Mouse (Mus musculus) thymus, postnatal 4 days (tissue): ENCODE measurements around the gene Kidins220.

Experiments
- DNase-seq: peaks from one replicate; pipeline ENCODE4 v3.0.0; 2021

The Kidins220 gene

DNA sequence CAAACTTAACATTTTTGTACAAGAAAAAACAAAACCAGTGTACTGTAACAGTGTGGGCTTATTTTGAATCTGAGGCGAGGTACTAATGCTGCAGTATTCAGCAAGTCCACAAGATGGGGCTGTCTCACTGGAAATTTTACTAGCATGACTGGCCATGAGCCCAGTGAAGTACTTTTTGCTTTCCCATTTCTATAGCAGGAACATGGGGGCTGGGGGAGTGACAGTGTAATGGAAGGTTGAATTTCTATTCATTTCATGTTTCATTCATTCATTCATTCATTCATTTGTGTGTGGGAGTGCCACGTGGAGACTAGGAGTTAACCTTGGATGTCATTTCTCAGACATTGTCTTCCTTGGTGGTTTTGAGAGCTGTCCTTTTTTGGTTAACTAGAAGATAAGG lies 52.7 kb downstream of the Kidins220 start:
- DNase-seq: peak; percentile 67

DNA sequence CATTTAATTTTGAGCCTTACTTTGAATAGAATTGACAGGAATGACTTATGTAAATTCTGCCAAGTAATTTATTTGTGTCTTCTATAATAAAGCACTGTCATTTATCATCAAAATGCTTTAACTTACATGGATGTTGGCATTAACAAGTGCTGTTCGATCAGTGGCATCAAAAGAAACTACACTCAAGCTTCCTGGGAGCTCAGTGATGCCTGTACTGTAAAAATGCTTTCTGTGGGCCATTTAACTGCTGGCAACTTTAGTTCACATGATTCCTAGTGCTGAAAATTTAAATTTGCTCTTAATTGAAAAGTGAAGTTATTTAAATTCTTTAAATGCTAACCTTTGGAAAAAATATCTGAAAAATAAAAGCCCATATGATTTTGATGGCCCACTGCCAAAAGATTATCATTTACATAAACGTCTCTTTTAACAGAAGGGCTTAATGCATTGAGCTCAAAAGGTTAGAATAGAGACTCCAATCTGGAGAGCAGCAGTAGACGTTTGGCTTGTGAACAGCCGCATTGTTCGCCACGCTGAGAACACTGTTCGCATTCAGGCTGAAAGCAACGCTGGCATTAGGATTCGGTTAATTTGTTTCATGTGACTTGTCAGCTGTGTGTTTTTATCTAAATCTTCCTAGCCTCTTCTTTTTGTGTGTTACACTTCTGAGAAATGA lies 59.1 kb downstream of the Kidins220 start:
- DNase-seq: no peak

DNA sequence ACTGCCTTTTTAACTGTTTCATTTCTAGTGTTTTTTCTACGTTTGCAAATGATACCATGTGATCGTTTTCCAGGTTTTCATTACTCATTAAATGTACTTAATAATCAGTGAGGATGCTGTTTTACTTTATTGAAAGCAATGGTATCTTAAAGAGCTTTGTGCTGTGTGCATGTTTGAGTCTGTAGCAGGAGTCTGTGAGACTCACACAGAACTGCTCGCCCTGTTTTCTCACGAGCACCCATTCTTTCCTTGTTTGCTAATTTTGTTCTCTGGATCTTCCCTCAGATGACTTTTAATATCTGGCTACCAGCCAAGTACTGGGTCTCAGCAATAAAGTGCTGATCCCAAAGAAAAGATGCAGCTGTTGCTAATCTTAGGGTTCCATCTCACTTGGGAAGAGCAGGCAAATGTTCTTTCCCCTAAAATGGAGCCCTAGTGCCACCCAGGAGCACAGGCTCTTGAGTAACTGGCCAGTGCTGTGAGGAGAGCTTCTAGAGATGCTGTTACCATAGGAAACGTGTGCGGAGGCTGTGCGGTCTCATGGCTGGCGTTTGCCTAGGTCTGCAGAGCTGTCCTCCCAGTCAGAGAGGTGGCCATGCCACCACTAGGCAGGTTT lies 59.7 kb downstream of the Kidins220 start:
- DNase-seq: no peak

DNA sequence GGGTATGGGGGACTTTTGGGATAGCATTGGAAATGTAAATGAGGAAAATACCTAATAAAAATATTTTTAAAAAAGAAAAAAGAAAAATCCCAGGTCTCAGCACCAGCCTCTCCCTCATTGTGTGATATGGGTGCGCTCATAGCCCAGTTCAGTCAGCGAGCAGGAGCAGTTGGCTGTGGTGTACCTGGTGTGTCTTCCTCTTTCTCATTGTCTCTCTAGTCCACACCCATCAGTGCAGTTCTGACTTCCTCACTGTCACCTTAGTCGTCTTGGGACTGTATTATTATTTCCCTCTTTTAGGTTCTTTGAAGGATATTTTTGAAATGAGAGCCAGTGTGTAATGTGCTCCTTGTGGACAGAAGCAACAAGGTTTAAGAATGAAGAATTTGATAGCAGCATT lies 61.3 kb downstream of the Kidins220 start:
- no peak for DNase-seq

DNA sequence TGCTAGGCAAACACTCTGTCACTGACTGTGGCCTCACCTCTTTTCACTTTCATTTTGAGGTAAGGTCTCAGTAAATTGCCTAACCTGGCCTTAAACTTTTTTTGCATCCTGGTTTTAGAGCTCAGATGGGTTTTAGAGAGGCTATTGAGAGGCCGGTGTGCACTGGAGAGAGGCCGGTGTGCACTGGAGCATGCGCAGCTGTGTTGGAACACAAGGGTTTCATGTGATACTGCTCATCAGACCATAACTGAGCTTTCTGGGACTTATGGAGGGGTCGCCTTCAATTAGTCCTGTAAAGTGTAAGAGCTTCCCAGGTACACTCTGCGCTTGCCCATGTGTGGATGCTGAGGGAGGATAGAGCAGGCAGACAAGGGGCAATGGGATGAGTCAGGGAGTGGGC lies 62.5 kb downstream of the Kidins220 start:
- DNase-seq: no peak

DNA sequence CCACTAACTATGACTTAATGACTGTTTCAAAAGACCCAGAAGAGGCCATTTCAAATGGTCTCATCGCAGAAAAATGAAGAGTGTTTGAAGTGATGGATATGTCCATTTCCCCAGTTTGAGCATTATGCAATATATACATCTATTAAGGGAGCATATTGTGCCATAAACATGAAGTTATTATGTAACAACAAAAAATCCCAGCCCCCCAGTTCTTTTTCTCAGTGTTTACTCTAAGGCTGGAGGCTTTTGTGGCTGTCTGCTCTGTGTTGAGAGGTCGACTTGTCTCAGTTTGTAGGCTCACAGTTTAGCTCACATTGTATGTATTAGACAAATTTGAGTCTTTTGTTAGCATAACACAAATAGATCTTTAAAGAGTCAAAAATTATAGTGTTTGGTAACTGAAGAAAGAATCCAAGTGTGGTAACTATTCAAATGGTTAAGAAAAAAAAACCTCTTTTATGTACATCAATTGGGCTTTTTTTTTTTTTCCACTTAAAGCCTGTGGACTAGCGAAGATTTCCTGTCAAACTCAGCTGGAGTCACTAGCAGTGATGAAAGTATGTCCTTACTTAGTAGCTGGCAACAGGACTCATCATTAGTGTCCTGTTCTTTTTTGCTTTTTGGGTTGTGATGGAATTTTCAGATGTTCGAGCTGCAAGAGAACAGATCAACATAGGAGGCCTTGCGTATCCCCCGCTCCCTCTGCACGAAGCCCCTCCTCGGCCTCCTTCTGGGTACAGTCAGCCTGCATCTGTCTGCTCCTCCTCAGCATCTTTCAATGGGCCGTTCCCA lies 63.2 kb downstream of the Kidins220 start:
- no peak for DNase-seq

DNA sequence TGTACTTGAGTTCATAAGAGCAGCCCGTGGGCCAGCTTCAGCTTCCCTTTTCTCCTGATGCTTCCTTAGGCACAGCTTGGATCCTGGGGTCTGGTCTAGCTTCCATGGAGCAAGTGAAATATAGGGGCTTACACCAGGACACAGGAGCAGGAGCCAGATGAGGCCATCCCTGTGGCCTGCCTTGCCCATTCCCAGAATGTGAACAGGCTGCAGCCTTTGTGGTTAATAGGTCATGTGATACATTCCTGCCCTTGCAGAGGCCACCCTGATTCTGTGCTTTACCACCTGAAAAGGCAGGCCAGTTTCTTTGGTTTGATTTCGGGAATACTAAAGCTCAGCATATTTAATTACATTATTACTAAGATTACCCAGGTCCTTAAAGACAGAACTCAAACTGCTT lies 69.3 kb downstream of the Kidins220 start:
- no peak for DNase-seq

DNA sequence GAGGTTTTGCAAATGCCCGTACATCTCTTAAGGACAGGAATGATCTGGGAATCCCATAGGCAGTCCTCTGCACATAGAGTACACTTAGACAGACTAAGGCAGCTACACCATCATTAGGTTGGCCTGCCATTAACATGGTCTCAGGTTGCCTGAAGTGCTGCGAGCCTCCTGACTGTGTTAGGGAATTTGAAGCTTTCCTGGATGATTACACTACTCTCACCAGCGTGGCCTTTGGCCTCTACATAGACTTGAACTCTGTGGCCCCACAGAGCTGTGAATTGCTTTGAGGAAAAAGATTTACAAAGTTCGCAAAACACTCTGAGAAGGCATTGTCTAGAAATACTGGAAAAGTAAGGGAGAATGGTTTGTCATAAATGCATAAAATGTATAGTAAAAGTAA lies 69.9 kb downstream of the Kidins220 start:
- no peak for DNase-seq

DNA sequence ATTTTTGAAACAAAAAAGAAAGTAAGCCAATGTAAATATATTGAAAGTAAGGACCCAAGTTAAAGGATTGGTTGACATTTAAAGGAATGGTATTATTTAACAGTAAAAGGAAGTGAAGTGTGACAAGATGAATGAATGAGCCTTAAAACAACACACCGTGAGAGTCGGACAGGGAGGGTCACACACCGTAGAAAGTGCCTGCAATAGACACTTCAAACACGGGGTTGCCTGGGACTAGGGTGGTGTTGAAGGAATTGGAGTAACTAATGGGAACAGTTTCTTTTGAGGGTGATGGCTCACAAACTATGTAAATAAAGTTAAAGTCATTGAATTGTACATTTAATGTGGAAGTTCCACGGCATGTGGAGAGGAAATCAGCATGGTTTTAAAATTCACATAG lies 74.5 kb downstream of the Kidins220 start:
- DNase-seq: no peak

DNA sequence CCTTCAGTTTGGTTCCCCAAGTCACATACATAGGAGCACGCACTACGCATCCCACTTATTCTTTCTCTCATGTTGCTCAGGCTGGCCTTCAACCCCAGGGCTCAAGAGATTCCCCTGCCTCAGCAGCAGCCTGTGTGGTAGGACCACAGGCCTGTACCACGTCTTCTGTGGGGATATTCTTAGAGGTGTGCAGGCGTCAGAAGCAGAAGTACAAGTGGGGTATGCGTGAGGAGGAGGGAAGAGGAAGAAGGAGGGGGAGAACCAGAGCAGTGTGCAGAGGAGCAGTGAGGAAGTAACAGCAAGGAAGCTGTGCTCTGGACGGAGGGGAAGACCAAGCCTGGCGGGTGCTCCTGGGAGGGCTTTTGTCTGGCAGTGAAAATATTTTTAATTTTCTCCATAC lies 79.8 kb downstream of the Kidins220 start:
- DNase-seq: no peak

DNA sequence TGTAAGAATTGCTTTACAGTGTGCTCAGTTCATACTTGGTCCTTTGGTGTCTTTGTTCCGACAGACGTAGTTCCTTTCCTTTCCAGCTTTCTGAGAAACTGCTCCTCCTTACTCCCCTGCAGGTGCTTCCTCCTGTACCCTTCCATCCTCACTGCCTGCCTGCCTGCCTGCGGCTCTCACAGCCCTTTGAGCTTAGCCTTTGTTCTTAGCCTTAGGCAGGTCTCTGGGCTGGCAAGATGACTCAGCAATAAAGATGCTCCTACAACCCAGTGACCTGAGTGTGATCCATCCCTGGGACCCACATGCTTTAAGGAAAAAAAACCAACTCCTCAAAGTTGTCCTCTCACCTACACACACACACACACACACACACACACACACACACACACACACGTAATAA lies 80.2 kb downstream of the Kidins220 start:
- peak; percentile 45 for DNase-seq

DNA sequence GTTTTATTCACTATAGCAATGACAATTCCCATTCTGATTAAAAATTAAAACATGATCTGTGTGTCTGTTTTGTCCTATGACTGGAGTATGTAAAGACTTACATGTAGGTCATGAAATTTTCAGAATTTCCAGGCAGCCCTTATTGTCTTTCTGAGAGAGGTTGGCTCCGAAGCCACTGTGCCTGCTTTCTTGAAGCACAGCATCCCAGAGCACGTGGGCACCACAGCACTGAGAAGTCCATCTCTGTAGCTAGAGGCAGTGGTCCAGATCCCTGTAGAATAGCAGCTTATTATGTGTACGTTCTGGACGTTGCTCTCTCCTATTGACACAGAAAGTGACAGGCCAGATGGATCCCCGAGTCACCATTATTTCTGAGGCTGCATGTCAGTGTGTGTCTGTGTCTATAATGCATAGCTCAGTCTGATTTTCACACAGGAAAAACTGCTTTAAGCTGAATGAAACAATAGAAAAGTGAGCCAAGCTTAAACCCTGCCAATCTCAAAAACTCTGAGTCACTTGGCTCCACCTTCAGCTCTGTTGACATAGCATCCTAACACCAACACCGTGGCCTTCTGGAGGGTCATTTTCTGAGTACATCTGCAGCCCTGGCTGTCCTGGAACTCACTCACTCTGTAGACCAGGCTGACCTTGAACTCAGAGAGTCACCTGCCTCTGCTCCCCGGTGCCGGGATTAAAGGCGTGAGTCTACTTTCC lies 84.9 kb downstream of the Kidins220 start:
- DNase-seq: no peak

DNA sequence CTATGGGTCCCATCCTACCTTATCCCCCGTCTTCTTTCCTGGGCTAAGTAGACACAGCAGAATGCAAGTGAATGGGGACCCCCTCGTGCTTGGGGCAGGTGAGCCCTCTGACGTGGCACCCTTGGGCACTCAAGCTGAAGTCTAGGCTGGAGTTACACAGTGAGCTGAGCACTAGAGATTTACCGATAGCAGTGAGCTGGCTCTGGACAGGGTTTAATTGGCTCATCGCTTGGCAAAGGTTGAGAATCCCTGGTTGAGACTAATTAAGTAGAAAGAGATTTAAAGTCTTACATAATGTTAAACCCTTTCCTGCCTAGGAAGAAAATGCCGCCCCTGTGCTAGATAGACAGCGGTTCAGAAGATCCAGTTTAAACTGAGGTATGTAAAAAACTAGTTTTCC lies 86.2 kb downstream of the Kidins220 start:
- no peak for DNase-seq

DNA sequence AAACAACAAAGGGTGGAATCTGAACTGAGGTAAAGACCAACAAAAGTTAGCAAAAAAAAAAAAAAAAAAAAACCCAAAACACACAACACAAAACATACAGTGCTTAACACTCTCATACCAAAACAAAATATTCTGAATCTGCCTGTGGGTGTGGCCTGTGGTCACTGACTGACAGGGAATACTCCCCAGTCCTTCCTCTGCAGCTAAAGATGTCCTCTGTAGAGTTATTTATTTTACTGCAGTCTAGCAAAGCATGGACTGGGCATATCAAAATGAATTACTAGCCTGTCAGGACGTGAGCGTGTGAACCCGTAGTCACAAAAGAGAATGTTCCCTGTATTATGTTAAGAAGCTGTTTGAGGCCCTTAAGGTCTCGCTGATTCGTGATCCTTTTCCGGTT lies 87.5 kb downstream of the Kidins220 start:
- DNase-seq: no peak

DNA sequence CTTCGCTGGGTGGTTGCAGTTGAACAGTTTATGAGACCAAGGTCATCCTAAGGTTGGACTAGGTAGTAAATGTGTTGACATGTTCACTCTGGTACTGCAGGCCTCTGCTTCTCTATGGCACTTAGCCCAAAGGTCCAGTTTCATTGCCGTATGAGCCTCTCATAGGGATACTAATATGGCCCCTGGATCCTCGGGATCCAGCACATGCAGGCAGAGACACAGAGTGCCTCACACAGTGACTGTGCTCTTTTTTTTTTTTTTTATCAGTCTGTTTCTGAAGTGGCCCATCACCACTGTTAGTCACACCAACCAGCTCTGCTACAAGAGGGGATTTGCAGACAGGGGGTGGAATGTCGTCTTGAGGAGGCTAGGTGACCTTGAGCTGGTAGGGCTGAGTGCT lies 98.6 kb downstream of the Kidins220 start:
- no peak for DNase-seq

DNA sequence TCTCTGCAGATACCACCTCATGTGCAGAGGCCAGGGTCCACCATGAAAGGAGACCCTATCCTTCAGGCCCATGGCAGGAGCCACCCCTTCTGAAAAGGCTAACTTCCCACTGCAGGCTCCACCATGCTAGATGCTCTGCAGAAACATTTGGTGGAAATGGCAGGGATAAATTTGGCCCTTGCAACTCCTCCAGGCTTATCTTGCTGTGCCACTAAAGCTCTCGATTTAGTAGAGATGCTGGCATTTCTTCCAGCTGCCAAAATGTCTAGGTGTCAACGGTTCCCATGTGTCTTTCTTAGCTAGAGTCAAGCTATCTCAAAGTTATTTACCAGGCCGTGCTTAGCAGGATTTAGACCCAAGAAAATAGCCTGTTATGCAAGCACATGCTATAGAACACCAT lies 99.6 kb downstream of the Kidins220 start:
- no peak for DNase-seq

DNA sequence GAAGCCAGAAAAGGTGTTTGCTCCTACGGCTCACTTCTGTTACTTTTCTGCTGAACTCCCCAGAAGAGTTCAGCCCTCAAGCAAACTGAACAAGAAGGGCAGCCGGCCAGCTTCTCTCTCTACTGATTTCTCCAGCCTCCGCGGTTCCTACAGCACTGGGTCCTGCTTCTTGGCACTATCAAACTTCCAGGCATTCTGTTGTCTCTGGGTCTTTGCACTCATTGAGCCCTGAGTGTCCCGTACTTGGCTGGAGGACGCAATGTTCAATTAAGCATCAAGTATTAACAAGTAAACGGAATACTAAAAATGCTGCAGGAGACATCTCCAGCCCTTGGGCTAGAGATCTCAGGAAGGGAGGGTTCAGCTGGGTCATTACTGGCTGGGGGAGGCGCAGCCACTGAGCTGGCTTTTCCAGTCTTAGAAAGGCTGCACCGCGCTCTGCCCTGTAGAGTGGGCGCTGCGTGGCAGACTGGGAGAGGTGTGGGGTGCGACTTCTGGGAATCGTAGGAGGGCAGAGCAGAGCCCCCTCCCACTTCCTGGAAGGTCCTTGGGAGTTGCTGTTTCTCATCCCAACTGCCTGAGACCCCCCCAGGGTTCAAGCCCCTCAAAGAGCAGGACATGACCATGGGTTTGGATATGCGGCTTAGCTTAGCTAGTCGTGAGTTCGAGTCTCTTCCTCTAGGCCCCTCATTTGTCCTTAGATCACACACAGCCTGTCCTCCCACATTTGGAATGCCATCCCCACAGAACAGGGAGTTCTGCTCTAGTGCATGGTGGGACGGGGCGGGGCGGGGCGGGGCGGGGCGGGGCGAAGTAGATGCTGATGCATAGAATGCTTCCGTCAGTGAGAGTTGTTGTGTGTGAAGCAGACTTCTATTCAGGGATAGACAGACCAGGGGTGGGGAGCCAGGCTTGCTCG lies 108.8 kb downstream of the Kidins220 start:
- no peak for DNase-seq

DNA sequence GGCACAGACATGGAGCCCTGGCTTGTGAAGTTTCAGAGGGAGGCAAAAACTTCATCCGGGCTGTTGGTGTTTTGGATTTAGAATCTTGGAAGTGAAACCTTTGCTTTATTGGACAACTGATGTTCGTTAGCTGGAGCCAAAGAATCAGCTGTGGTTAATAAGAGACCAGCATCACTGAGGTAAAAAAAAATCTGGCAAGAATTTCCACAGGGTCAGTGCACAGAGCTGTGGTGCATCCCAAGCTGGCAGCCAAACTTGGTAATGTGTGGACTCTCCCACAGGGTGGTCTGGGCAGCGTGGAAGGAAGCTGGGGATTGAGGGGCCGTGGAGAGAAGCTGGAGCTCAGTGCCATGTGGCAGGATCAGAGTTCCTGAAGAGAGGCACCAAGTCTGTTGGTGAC lies 112.2 kb downstream of the Kidins220 start:
- DNase-seq: no peak

DNA sequence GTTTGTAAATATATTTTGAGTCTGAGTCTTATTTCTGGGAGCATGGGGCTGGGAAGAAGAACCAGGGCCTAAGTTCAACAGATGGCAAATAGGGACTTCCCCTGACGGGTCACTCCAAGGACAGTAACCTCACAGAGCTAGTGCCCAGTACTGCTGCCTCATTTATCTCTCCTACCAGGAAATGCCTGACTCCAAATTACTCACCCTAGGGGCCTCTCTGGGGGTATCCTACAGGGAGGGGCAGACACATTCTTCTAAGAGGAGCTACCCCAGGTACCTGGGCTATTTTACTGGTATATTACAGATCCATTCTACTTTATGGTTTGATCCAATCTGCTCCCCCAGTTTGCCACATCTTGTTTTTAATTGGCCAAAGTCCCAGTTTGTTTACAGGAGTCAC lies 114.7 kb downstream of the Kidins220 start:
- DNase-seq: no peak

DNA sequence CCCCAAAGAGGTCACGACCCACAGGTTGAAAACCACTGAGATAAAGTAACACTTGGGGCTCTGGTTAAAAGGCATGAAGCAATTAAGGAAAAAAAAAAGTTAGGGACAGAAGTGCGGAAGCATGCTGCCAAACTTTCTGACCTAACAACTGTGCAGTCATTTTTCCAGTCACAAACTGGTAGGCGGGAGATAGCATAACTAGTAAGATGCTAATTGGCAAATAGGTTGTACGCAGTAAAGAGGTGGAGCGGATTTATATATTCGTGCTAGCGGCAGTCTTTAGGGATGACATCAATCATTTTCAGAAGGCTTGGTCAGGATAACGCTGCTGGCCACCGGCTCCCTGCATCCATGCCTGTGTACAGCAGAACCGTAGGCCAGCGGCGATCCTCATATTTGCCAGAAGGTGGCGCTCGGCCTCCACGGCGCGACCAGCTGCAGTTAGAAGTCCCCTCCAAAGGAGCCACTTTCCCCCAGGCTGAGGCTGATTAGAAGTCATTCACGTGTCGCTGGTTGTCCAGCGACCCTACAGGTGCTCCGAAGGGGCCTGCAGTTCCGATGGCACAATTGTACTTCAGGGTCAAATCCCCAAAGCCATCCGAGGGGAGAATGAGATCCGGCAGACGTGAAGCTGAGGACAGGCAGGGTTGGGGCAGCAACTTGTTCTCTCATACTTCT lies 117.4 kb downstream of the Kidins220 start:
- peak; percentile 89 for DNase-seq

DNA sequence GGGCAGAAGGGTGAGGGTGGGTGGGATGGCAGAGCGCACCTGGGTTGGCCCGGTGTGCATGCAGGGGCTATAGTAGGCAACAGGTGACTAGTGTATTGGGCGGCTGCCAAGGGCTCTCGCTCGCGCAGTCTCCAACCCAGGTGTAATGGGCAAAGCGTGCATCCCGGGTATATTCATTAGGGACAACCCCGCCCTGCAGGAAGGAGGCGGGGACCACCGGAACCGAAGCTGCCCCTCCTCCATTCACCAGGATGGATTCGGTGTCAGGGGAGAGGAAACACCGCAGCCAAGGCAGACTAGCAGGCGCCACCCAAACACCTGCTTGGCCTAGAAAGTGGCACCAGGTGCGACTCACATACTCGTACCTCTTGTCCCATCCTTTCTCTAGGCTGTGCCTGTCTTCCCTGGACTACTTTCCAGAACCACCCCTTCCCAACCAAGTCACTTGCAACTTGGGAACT lies 118.1 kb downstream of the Kidins220 start:
- peak; percentile 63 for DNase-seq
